Mouse (Mus musculus) gastrocnemius, postnatal 36 days (tissue): Measurements from ENCODE around the gene Mcoln1. TPM values are rescaled to one million over a fixed set of nuclear protein-coding genes. Genes with fewer than 3 reads are reported as not detected.

Source experiments
- DNase-seq, 2 experiments: peaks; one replicate each; pipeline ENCODE4 v3.0.0; 2022
- intact Hi-C: fragments of 180-260 bp; cut with DNase I; formaldehyde crosslinking; loops from one replicate; pipeline ENCODE4 v1.15.1; 2025
- total RNA-seq, 2 experiments: library from RNA; stranded (reverse); gene quantifications; 2 replicates each; pipeline ENCODE4 v1.2.3; 2021

The Mcoln1 gene
- total RNA-seq, 2 experiments from 2014 or later = 21.3 to 23.0 TPM

DNA sequence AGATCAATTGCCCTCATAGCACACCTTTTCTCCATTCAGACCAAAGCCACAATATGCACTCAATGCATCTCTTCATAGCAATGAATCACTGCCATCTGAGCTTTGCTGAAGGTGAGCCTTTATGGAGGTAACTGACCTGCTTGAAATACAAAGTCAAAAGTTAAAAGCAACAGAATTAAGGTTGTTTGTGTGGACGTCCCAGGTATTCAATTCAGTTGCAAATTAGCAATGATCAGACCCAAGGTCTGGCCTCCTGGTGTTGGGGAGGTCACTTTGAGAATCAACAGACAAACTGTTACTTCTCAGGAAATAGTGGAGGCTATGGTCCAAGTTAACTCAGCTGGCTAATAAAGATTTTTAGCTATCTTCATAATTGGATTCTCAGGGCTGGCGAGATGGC lies 46.3 kb downstream of the Mcoln1 start:
- DNase-seq = no peak
- intact Hi-C loops = no loop called here

DNA sequence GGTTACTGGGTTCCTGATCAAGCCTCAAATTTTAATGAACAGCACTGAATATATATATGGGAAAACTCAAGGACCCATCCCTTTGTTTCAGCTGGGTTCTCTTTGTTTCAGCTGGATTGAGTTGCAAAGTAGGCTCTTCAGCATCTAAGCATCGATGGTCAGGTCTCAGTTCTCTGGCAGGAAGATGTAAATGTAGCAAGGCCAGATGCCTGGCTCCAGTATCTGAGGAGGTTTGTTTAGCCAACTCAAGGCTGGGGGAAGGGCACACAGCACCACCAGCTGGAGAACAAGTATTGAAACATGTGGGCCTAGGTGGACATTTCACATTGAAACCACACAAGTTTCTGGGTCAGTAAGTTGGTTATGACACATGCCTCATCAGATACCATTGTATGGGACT lies 52.0 kb downstream of the Mcoln1 start:
- intact Hi-C loops = no loop called here

DNA sequence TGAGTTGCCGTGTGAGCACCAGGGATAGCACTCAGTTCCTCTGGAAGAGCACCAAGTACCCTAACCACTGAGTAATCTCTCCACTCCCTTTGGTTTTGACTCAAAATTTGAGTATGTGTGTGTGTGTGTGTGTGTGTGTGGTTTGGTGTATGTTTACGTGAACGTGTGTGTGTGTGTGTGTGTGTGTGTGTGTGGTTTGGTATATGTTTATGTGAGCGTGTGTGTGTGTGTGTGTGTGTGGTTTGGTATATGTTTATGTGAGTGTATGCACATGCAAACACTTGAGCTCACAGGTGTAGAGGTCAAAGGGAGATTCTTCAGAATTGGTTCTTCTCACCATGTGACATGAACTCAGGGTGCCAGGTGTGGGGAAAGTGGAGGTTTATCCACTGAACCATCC lies 55.9 kb downstream of the Mcoln1 start:
- intact Hi-C loops = no loop called here
- DNase-seq = no peak

More for the DNA sequence above, 52.0 kb downstream of the Mcoln1 start:
- DNase-seq = no peak

Other genes with a start within 250 kb of the Mcoln1 start
- gene Insr, start 220.8 kb upstream of the Mcoln1 start, total RNA-seq = 10 to 100 TPM; 49.0 to 62.6 TPM
- under 1 TPM in 1 of 2 experiments, not detected in 1; 0.28 TPM for gene A430078G23Rik, start 147.0 kb upstream of the Mcoln1 start, total RNA-seq
- gene Arhgef18, start 107.5 kb upstream of the Mcoln1 start, total RNA-seq = 1 to 10 TPM; 7.9 to 9.1 TPM
- 1 to 10 TPM; 2.4 to 3.5 TPM for gene Pex11g, start 32.8 kb upstream of the Mcoln1 start, total RNA-seq
- under 1 TPM in 1 of 2 experiments, not detected in 1; 0.15 TPM for gene Tex45, start 29.6 kb upstream of the Mcoln1 start, total RNA-seq
- gene Zfp358, start 7.3 kb upstream of the Mcoln1 start, total RNA-seq = 10 to 100 TPM; 28.8 to 29.1 TPM
- 10 to 100 TPM in 1 of 2 experiments, 1 to 10 TPM in 1; 8.4 to 10.4 TPM for gene Pnpla6, start 14.9 kb downstream of the Mcoln1 start, total RNA-seq
- gene C330021F23Rik, start 67.5 kb downstream of the Mcoln1 start, total RNA-seq = not detected
- gene Camsap3, start 86.8 kb downstream of the Mcoln1 start, total RNA-seq = under 1 TPM; 0.36 to 0.54 TPM
- gene Xab2, start 120.9 kb downstream of the Mcoln1 start, total RNA-seq = 10 to 100 TPM in 1 of 2 experiments, 1 to 10 TPM in 1; 10.0 to 10.8 TPM
- 10 to 100 TPM; 73.8 to 77.0 TPM for gene Pet100, start 121.1 kb downstream of the Mcoln1 start, total RNA-seq
- not detected for gene Pcp2, start 125.1 kb downstream of the Mcoln1 start, total RNA-seq
- gene Stxbp2, start 130.5 kb downstream of the Mcoln1 start, total RNA-seq = 1 to 10 TPM; 2.4 to 3.0 TPM
- 1 to 10 TPM; 2.0 to 2.3 TPM for gene Retn, start 155.3 kb downstream of the Mcoln1 start, total RNA-seq
- not detected for gene Mcemp1, start 165.3 kb downstream of the Mcoln1 start, total RNA-seq
- gene Fcor, start 171.9 kb downstream of the Mcoln1 start, total RNA-seq = not detected
- 10 to 100 TPM; 16.3 to 16.8 TPM for gene Trappc5, start 175.8 kb downstream of the Mcoln1 start, total RNA-seq
- gene Fcer2a, start 193.7 kb downstream of the Mcoln1 start, total RNA-seq = not detected
- gene Clec4g, start 220.2 kb downstream of the Mcoln1 start, total RNA-seq = not detected
- gene Cd209a, start 248.5 kb downstream of the Mcoln1 start, total RNA-seq = under 1 TPM; 0.22 to 0.31 TPM